Mouse (Mus musculus): ENCODE measurements at regions not wholly inside any gene's neighbourhood (a gene's known extent, or its start where the extent isn't known, plus 50 kb on each side); places are given as distances from the start of the nearest gene placed in this dataset.

GRCm38 (mm10) chr13:44347662-44348061 is 381.6 kb upstream of the Jarid2 start:
- TF ChIP-seq EP300 (optimal IDR thresholded peaks at IDR 0.05) (no peak), CTCF (IDR thresholded peaks at IDR 0.05; ENCODE audit: low read depth) (no peak)

All from stomach, postnatal 0 days (tissue).